Mouse (Mus musculus) limb, embryonic 11.5 days (tissue): ENCODE results near the gene Tnfaip8l1. TPM values are rescaled to one million over a fixed set of nuclear protein-coding genes. Genes with fewer than 3 reads are reported as not detected.

Experiments
- ATAC-seq: fragments of 200-750 bp; cut with Nextera tagmentation; 2 replicates; pipeline ENCODE4 v1.8.0; 2017; ENCODE audit warnings: low read depth; ENCODE audit not compliant: insufficient number of reproducible peaks, low FRiP score, low TSS enrichment
- DNase-seq: peaks from one replicate; pipeline ENCODE4 v3.0.0-alpha.2; 2015; ENCODE audit warnings: low spot score
- H3K27ac ChIP-seq: fragments of 300-500 bp; sonication (generic); replicated peaks from 2 replicates; pipeline ENCODE4 v1.5.1; 2014; ENCODE audit warnings: low read depth, mild to moderate bottlenecking, low read length
- H3K27me3 ChIP-seq: fragments of 300-500 bp; sonication (generic); 2 replicates; pipeline ENCODE4 v1.6.1; 2014; ENCODE audit warnings: mild to moderate bottlenecking, low read length, mixed read lengths; ENCODE audit not compliant: control insufficient read depth, insufficient read depth
- H3K36me3 ChIP-seq: fragments of 300-500 bp; sonication (generic); 2 replicates; pipeline ENCODE4 v1.6.1; 2014; ENCODE audit warnings: mild to moderate bottlenecking, low read length, moderate library complexity, mixed read lengths; ENCODE audit not compliant: control insufficient read depth, insufficient read depth
- H3K4me1 ChIP-seq: fragments of 300-500 bp; sonication (generic); 2 replicates; pipeline ENCODE4 v1.6.1; 2014; ENCODE audit warnings: low read length, mixed read lengths; ENCODE audit not compliant: control insufficient read depth, insufficient read depth
- H3K4me2 ChIP-seq: fragments of 300-500 bp; sonication (generic); 2 replicates; pipeline ENCODE4 v1.6.1; 2014; ENCODE audit warnings: low read depth, mild to moderate bottlenecking, moderate library complexity; ENCODE audit not compliant: severe bottlenecking
- H3K4me3 ChIP-seq: fragments of 300-500 bp; sonication (generic); 2 replicates; pipeline ENCODE4 v1.5.1; 2014; ENCODE audit warnings: low read depth, low read length
- H3K9ac ChIP-seq: fragments of 300-500 bp; sonication (generic); 2 replicates; pipeline ENCODE4 v1.6.1; 2014; ENCODE audit warnings: mild to moderate bottlenecking, low read length
- H3K9me3 ChIP-seq: fragments of 300-500 bp; sonication (generic); 2 replicates; pipeline ENCODE4 v1.6.1; 2016; ENCODE audit warnings: low read length; ENCODE audit not compliant: control insufficient read depth
- WGBS: fragments of 180-500 bp; shearing (Covaris S2); extraction: QIAGEN DNeasy Blood & Tissue Kit; methylation state at CpG from one replicate; pipeline ENCODE4 v1.1.7; 2014; 5-methylcytosine and 5-hydroxymethylcytosine counted together
- polyA plus RNA-seq: library from polyadenylated mRNA; unstranded; fragments of >200 nt; fragmentation: Nextera tagmentation; extraction: Ambion mirVana; gene quantifications from 2 replicates; pipeline ENCODE4 v1.2.1, GENCODE M21; 2014

The Tnfaip8l1 gene
- polyA plus RNA-seq, 1 experiment from 2014 or later, result 9.2 TPM

- Histone ChIP-seq H3K27ac (no peak overlapping the region), H3K9ac (peak overlapping the region; percentile 55; the same call in 1 of the 2 replicates)
Observed at GRCm38 (mm10) chr17:56123681-56124340, 38.5 kb upstream of the Tnfaip8l1 start.

GRCm38 (mm10) chr17:56124377-56125275 lies 37.7 kb upstream of the Tnfaip8l1 start:
- Histone ChIP-seq H3K36me3 (no peaks in the 10 kb centered on the region), H3K4me1 (peaks cover 10% of the 10 kb centered on the region; the same call in 1 of the 2 replicates), H3K4me2 (peak overlapping the region; percentile 55), H3K9me3 (peaks cover 7% of the 10 kb centered on the region; the same call in 1 of the 2 replicates), H3K4me3 (peak overlapping the region; percentile 26), H3K9ac (peak overlapping the region; percentile 55), H3K27ac (no peak overlapping the region), H3K27me3 (peaks cover 51% of the 10 kb centered on the region)
- no peak for ATAC-seq
- DNase-seq, result peak; percentile 80
- 4% methylated on average over 57 of the region's 59 CpGs for WGBS

More at GRCm38 (mm10) chr17:56123681-56124340, 38.5 kb upstream of the Tnfaip8l1 start:
- 44% methylated on average over 54 of the region's 59 CpGs for WGBS
- H3K27me3 ChIP-seq, result peaks cover 59% of the 10 kb centered on the region
- H3K4me3 ChIP-seq, result peak overlapping the region; percentile 26
- DNase-seq (no peak), ATAC-seq (no peak)
- H3K4me2 ChIP-seq, result peak overlapping the region; percentile 55
- peaks cover 7% of the 10 kb centered on the region; the same call in 1 of the 2 replicates for H3K9me3 ChIP-seq
- no peaks in the 10 kb centered on the region for H3K36me3 ChIP-seq
- peaks cover 10% of the 10 kb centered on the region; the same call in 1 of the 2 replicates for H3K4me1 ChIP-seq

GRCm38 (mm10) chr17:56125276-56125630 lies 37.0 kb upstream of the Tnfaip8l1 start:
- ATAC-seq, result no peak

GRCm38 (mm10) chr17:56126175-56126574 lies 36.1 kb upstream of the Tnfaip8l1 start:
- DNase-seq, result no peak
- no peak overlapping the region for H3K9ac ChIP-seq
- H3K27ac ChIP-seq, result no peak overlapping the region
- no peak overlapping the region for H3K4me2 ChIP-seq
- no peaks in the 10 kb centered on the region for H3K36me3 ChIP-seq
- peaks cover 35% of the 10 kb centered on the region for H3K27me3 ChIP-seq
- WGBS, result 72% methylated on average over 11 of the region's 11 CpGs
- peaks cover 7% of the 10 kb centered on the region; the same call in 1 of the 2 replicates for H3K9me3 ChIP-seq
- no peak for ATAC-seq
- H3K4me1 ChIP-seq, result 0 out of 2 replicates have a peak, but pooled peaks cover 5% of the 10 kb centered on the region
- no peak overlapping the region for H3K4me3 ChIP-seq

More at GRCm38 (mm10) chr17:56125276-56125630, 37.0 kb upstream of the Tnfaip8l1 start:
- Histone ChIP-seq H3K27me3 (peaks cover 45% of the 10 kb centered on the region), H3K4me1 (peaks cover 7% of the 10 kb centered on the region; the same call in 1 of the 2 replicates), H3K27ac (no peak overlapping the region), H3K36me3 (no peaks in the 10 kb centered on the region), H3K4me3 (no peak overlapping the region), H3K9ac (no peak overlapping the region), H3K4me2 (no peak overlapping the region), H3K9me3 (peaks cover 7% of the 10 kb centered on the region; the same call in 1 of the 2 replicates)
- DNase-seq, result no peak
- WGBS, result 88% methylated on average over 4 of the region's 4 CpGs

- Histone ChIP-seq H3K4me3 (no peak overlapping the region), H3K4me1 (0 out of 2 replicates have a peak, but pooled peaks cover 5% of the 10 kb centered on the region), H3K27me3 (peaks cover 17% of the 10 kb centered on the region), H3K9ac (no peak overlapping the region), H3K27ac (no peak overlapping the region), H3K9me3 (no peaks in the 10 kb centered on the region; the same call in 1 of the 2 replicates), H3K36me3 (no peaks in the 10 kb centered on the region), H3K4me2 (no peak overlapping the region)
- WGBS, result 86% methylated on average over 15 of the region's 15 CpGs
- no peak for DNase-seq
- no peak for ATAC-seq
Observed at GRCm38 (mm10) chr17:56128246-56128645, 34.0 kb upstream of the Tnfaip8l1 start.

GRCm38 (mm10) chr17:56131136-56131535 lies 31.1 kb upstream of the Tnfaip8l1 start:
- Histone ChIP-seq H3K36me3 (no peaks in the 10 kb centered on the region), H3K4me1 (peaks cover 3% of the 10 kb centered on the region; the same call in 1 of the 2 replicates), H3K27ac (no peak overlapping the region), H3K4me2 (no peak overlapping the region), H3K4me3 (no peak overlapping the region), H3K9me3 (no peaks in the 10 kb centered on the region; the same call in 1 of the 2 replicates), H3K27me3 (no peaks in the 10 kb centered on the region), H3K9ac (no peak overlapping the region)
- DNase-seq (no peak), ATAC-seq (no peak)
- 96% methylated on average over 10 of the region's 10 CpGs for WGBS

GRCm38 (mm10) chr17:56131814-56132213 lies 30.5 kb upstream of the Tnfaip8l1 start:
- ATAC-seq (no peak), DNase-seq (peak; percentile 73)
- Histone ChIP-seq H3K27ac (no peak overlapping the region), H3K9ac (no peak overlapping the region), H3K4me2 (no peak overlapping the region), H3K9me3 (no peaks in the 10 kb centered on the region; the same call in 1 of the 2 replicates), H3K4me1 (peaks cover 3% of the 10 kb centered on the region; the same call in 1 of the 2 replicates), H3K27me3 (no peaks in the 10 kb centered on the region), H3K4me3 (no peak overlapping the region), H3K36me3 (no peaks in the 10 kb centered on the region)
- WGBS, result 43% methylated on average over 7 of the region's 7 CpGs

GRCm38 (mm10) chr17:56132661-56133060 lies 29.6 kb upstream of the Tnfaip8l1 start:
- DNase-seq (peak; percentile 74), ATAC-seq (no peak)
- Histone ChIP-seq H3K27ac (no peak overlapping the region), H3K4me3 (no peak overlapping the region), H3K36me3 (no peaks in the 10 kb centered on the region), H3K27me3 (no peaks in the 10 kb centered on the region), H3K9ac (no peak overlapping the region), H3K4me1 (peaks cover 3% of the 10 kb centered on the region; the same call in 1 of the 2 replicates), H3K9me3 (no peaks in the 10 kb centered on the region; the same call in 1 of the 2 replicates), H3K4me2 (no peak overlapping the region)
- WGBS, result 1% methylated on average over 14 of the region's 14 CpGs
